Mouse (Mus musculus) ES-Bruce4 (cell line): ENCODE results near the gene Adcy5. TPM values are rescaled to one million over a fixed set of nuclear protein-coding genes. Genes with fewer than 3 reads are reported as not detected.

ENCODE experiments used
- H3K27ac ChIP-seq: 2 replicates; pipeline ENCODE4 v1.5.1; 2012; ENCODE audit warnings: low read length, inconsistent platforms; ENCODE audit not compliant: insufficient read depth
- H3K27me3 ChIP-seq: 2 replicates; pipeline ENCODE4 v1.6.1; 2012; ENCODE audit warnings: mild to moderate bottlenecking, low read length, inconsistent platforms; ENCODE audit not compliant: control insufficient read depth, poor library complexity, insufficient read depth, severe bottlenecking
- H3K36me3 ChIP-seq: 2 replicates; pipeline ENCODE4 v1.6.1; 2012; ENCODE audit warnings: inconsistent platforms, mild to moderate bottlenecking, low read length, moderate library complexity; ENCODE audit not compliant: control insufficient read depth, poor library complexity, insufficient read depth, severe bottlenecking
- H3K4me1 ChIP-seq: one replicate; pipeline ENCODE4 v1.8.1; 2011; ENCODE audit warnings: low read length; ENCODE audit not compliant: control insufficient read depth, insufficient read depth
- H3K4me3 ChIP-seq: 2 replicates; pipeline ENCODE4 v1.5.1; 2011; ENCODE audit warnings: low read depth, mild to moderate bottlenecking, low read length
- H3K9ac ChIP-seq: 2 replicates; pipeline ENCODE4 v1.6.1; 2012; ENCODE audit warnings: low read depth, mild to moderate bottlenecking, inconsistent platforms; ENCODE audit not compliant: poor library complexity, severe bottlenecking
- H3K9me3 ChIP-seq: replicated peaks from 2 replicates; pipeline ENCODE4 v1.6.1; 2012; ENCODE audit warnings: mild to moderate bottlenecking, low read length, inconsistent platforms; ENCODE audit not compliant: control insufficient read depth, poor library complexity, insufficient read depth, severe bottlenecking
- CTCF ChIP-seq: IDR thresholded peaks from one replicate; pipeline ENCODE4 v1.8.1; 2011; ENCODE audit warnings: low read depth, low read length
- EP300 ChIP-seq: IDR thresholded peaks from 2 replicates; pipeline ENCODE4 v1.6.1; 2011; ENCODE audit warnings: low read depth, low read length; ENCODE audit not compliant: insufficient read depth
- POLR2A ChIP-seq: IDR thresholded peaks from one replicate; pipeline ENCODE4 v1.8.1; 2011; ENCODE audit warnings: low read length; ENCODE audit not compliant: insufficient read depth
- polyA plus RNA-seq: library from polyadenylated mRNA; stranded (reverse); fragments of >200 nt; gene quantifications from 2 replicates; pipeline ENCODE4 v1.2.4, GENCODE M21; 2011; ENCODE audit warnings: low read depth; ENCODE audit not compliant: missing spikeins, insufficient read depth, insufficient read length

Gene Adcy5
- polyA plus RNA-seq, 1 experiment = 1.2 TPM

DNA sequence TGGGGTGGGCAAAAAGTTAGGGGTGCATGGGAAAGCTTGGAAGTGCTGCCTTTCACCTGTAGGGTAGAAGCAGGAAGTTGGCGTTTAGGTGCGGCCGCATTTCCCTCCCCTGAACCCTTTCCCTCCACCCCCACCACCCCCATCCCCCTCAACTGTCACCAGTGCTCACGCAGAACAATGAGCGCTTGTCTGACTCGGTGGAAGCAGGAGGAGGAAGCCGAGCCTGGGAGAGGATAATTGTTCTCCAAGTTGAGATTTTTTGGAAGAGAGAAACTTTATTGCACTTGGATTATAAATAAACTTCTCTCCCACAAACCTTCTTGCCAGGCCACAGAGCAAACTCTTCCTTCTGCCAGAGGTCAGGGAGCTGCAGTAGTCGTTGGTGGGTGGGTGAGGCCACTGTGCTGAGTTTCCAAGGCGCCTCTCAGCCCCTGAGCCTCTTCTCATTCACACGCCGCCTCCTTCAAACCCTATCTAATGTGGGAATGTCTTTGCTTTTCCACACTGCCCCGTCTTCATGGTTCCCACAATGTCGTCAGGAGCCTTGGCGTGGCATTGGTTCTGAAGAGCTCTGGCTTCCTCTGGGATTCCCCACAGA is 77.6 kb downstream of the Adcy5 start:
- Histone ChIP-seq H3K27ac (no peak overlapping the region), H3K9ac (no peak overlapping the region)

DNA sequence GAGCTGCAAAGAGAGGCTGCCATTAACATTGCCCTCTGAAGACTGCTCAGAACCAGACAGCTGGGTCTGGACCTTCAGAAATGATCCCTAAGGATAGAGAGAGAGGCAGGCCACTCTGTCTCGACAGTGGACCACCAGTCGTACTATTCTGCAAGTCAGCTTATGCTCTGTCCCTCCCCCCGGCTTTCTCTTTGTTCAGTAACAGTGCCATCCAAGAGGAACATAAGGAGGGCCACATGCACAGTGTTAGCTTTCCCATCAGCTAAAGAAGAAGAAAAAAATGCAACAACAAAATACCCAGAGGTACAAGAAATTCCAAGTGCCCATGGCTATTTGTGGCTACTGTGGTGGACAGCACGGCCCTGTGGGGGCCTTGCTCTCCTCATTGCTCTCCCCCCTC is 78.7 kb downstream of the Adcy5 start:
- TF ChIP-seq POLR2A = no peak
- TF ChIP-seq CTCF = no peak
- H3K9me3 ChIP-seq = no peaks in the 10 kb centered on the region
- no peak overlapping the region for H3K27ac ChIP-seq
- no peak overlapping the region for H3K4me3 ChIP-seq
- H3K27me3 ChIP-seq = no peaks in the 10 kb centered on the region
- H3K9ac ChIP-seq = no peak overlapping the region
- H3K4me1 ChIP-seq = peaks cover 1% of the 10 kb centered on the region
- H3K36me3 ChIP-seq = no peaks in the 10 kb centered on the region

More for the DNA sequence above, 77.6 kb downstream of the Adcy5 start:
- H3K4me3 ChIP-seq = no peak overlapping the region
- no peaks in the 10 kb centered on the region for H3K36me3 ChIP-seq
- no peaks in the 10 kb centered on the region for H3K4me1 ChIP-seq
- TF ChIP-seq EP300 (no peak), CTCF (no peak)
- H3K9me3 ChIP-seq = no peaks in the 10 kb centered on the region
- no peaks in the 10 kb centered on the region for H3K27me3 ChIP-seq

DNA sequence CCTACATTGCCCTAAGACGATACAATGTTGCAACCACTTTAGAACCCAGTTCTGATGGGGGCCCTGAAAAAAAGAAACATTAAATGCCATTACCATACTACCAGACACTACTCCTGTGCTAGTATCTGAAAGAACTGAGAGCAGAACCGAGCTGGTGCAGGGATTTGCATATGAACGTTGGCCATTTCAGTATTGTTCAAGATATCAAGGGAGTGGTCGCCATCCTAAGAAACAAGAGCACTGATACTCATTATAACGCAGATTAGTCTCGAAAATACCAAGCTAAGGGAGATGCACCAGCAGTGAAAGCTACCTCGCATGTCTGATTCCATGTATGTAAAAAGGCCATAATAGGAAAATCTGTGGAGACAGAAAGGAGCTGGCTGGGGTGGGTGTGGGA is 82.4 kb downstream of the Adcy5 start:
- no peak overlapping the region for H3K4me3 ChIP-seq
- no peaks in the 10 kb centered on the region for H3K27me3 ChIP-seq
- H3K9me3 ChIP-seq = no peaks in the 10 kb centered on the region
- no peaks in the 10 kb centered on the region for H3K36me3 ChIP-seq
- peaks cover 1% of the 10 kb centered on the region for H3K4me1 ChIP-seq
- no peak for TF ChIP-seq CTCF
- no peak for TF ChIP-seq POLR2A
- no peak for TF ChIP-seq EP300
- no peak overlapping the region for H3K9ac ChIP-seq
- H3K27ac ChIP-seq = no peak overlapping the region

GRCm38 (mm10) chr16:35239318-35239965 is 84.8 kb downstream of the Adcy5 start:
- Histone ChIP-seq H3K27me3 (no peaks in the 10 kb centered on the region), H3K36me3 (no peaks in the 10 kb centered on the region), H3K27ac (no peak overlapping the region), H3K4me1 (peaks cover 1% of the 10 kb centered on the region), H3K9me3 (no peaks in the 10 kb centered on the region), H3K4me3 (no peak overlapping the region), H3K9ac (no peak overlapping the region)
- TF ChIP-seq EP300 (no peak), CTCF (no peak), POLR2A (no peak)

DNA sequence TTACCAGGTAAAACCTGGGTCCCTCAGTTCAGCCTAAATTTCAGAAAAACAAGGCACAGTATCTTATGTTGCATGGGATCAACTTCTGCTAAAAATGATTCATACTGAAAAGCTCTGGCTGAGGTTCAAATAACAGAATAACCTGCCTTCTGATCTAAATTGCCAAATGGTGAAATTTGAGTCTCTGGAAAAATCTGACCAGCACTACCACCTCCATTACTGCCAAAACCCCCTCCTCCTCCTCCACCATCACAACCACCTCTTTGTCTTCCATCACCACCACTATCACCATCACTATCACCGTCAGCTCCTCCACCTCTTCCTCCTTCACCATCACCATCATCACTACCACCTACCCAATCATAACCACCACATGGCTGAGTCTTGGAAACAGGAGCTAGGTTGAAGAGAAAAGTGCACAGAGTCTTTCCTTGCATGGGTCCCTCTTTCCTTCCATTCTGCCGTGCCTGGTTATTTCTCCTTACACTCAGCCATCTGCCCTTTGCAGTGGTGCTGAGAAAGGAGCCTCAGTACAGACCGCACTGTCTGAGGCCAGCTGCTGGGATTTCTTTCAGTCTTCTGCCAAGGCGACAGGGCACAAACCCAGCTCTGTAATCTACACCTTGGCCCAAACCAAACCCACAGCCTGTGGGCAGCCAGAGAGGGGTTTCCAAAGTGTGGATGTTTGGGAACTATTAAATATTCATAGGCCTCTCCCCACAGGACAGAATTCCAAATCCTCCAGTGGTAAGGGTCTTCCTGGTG is 85.5 kb downstream of the Adcy5 start:
- no peak overlapping the region for H3K27ac ChIP-seq

GRCm38 (mm10) chr16:35247364-35247763 is 92.7 kb downstream of the Adcy5 start:
- Histone ChIP-seq H3K27ac (no peak overlapping the region), H3K4me3 (no peak overlapping the region), H3K36me3 (no peaks in the 10 kb centered on the region), H3K9ac (no peak overlapping the region), H3K9me3 (no peaks in the 10 kb centered on the region), H3K4me1 (no peaks in the 10 kb centered on the region), H3K27me3 (no peaks in the 10 kb centered on the region)
- TF ChIP-seq POLR2A (no peak), CTCF (no peak), EP300 (no peak)

More for the DNA sequence above, 85.5 kb downstream of the Adcy5 start:
- Histone ChIP-seq H3K4me3 (no peak overlapping the region), H3K9ac (no peak overlapping the region), H3K4me1 (peaks cover 1% of the 10 kb centered on the region), H3K9me3 (no peaks in the 10 kb centered on the region), H3K36me3 (no peaks in the 10 kb centered on the region), H3K27me3 (no peaks in the 10 kb centered on the region)
- TF ChIP-seq POLR2A (no peak), CTCF (no peak), EP300 (no peak)
